Mouse (Mus musculus) urinary bladder, adult 18-20 months (tissue): ENCODE measurements around the gene Gucy1b1.

ENCODE experiments used
- DNase-seq, 2 experiments: peaks; one replicate each; pipeline ENCODE4 v3.0.0; 2022; ENCODE audit warnings: low spot score in 2 of 2, mixed read lengths in 2 of 2

The Gucy1b1 gene

DNA sequence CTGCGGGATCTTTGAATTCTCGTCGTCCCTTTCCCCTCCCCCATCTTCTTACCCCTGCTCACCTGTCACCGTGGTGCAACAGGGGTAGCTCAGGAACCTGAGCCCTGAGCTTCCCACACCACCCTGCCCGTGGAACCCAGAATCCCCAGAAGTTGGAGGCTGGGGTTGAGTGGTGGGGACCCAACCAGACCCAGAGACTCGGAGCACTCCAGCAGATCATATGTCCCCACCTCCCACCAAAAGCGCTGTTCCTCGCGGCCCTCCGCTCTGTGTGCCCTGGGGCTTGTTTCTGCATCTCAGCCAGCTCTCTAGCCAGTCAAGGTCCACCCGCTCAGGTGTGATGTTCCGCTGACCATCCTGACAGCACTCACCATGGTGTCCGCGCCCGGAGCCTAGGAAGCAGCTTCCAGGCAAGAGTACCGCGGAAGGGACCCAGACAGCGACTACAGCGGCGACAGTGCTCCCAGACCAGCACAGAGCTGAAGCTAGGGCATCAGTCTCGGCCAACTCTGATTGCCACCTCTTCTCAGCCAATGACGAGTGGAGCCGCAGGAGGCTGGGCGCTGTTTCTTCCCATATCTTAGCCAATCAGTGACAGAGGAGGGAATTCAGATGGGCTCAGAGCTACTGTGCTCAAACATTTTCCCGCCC, at the start of gene Gucy1b1:
Gene Gucy1b1 (minus strand): TSS at position 489 of the 651 bp plus-strand sequence.
- peak in 1 of 2 experiments; percentile 2 for DNase-seq

GRCm38 (mm10) chr3:82118916-82119315, 44.4 kb upstream of the Gucy1b1 start:
- DNase-seq, result no peak

DNA sequence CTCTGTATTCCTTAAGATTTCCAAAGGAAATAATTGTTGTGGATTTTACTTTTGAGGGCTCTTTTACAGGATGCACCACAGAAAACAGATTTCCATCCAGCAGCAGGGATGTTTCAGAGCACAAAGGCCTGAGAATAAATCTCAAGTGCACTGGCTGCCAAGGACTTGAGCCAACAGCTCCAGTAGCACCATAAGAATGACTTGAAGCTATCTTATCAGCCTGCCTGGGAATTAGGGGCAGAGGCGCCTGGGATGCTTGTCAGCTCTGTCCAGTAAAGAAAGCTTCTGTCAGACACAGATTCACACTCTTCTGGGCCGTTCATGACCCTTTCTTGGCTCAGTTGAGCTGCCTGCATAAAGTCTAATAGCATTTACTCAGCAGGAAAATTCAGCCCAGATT, 38.0 kb upstream of the Gucy1b1 start:
- DNase-seq, result peak in 1 of 2 experiments; percentile 17

DNA sequence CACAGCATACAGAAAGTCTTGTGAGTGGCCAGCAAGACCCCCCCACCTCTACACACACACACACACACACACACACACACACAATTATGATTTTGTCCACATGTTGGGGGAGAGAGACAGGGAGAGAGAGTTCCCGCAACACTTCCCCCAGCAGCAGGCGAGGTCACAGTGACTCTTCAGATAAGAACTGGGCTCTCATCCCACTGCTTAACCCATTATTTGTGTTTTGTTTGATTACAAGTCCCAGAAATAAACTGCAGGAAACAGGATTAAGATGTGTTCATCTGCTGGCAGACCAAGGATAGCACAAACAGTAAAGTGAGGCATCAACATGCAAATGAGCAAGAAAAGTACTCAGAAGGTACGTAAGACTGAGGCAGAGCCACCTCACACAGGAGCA, 37.5 kb upstream of the Gucy1b1 start:
- DNase-seq, result no peak

DNA sequence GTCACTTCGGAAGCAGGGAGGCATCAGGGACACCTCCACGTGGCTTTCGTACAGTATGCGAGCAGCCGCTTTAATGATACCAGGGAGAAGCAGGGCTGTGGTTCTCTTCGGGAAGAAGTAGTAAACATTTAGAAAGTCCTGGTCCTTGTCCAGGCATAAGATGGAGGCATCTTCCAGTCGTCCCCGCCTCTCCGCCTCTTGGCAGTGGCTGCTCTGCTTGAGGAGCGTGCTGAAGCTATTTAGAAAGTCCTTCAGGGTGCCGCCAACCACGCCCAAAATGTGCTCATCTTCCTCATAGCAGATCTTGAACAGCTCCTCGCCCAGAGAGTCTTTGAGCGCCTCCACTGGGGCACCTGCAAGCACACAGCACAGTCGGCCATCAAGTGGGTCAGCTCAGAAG, 34.5 kb upstream of the Gucy1b1 start:
- no peak for DNase-seq

DNA sequence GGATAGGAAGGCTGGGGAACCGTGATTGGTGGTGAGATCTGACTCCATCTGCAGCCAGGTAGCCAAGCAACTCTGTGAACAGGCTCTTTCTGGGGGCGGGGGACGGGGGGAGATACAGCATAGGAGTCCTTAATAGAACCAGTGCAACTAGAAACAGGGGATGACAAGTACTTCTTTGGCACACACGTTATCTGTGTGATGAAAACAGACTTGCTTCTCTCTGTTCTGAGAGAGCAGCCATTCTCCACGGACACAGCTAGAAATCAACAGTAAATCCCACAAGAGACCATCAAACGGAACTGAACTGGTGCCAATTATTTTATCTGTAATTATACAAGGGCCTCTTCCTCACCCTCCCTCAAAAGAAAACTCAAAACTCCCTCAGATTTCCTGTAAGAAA, 29.7 kb upstream of the Gucy1b1 start:
- DNase-seq, result no peak

DNA sequence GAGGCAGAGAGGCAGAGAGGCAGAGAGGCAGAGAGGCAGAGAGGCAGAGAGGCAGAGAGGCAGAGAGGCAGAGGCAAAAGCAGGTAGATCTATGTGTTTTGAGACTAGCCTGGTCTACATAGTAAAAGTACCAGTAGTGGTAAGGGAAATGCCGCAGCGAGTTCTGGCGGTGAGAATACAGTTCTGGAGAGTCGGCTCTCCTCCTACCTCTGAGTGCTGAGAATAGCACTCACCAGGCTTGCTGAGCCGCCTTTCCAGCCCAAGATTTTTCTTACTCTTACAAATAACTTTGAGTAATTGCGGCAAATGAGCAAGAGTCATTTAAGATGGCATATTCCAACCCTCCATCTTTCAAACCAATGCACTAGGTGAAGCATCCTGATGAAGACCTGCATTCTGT, 24.6 kb upstream of the Gucy1b1 start:
- DNase-seq, result no peak

DNA sequence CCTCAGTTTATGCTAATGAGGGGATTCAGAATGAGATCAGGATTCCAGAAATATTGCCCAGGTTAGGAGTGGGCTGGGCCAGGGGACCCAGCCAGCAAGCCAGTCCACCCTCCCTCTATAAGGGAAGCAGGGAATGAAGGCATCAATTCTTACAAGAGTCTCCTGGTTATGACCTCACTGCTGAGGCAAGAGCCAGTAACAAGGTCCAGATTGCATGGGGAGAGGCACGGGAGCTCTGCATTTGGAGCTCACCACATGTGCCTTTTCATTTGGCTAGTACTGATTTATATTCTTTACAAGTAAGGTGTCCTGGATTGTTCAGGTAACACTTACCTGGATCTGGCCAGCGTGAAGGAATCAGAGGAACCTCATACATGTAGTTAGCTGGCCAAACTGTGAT, 22.3 kb upstream of the Gucy1b1 start:
- DNase-seq, result no peak

DNA sequence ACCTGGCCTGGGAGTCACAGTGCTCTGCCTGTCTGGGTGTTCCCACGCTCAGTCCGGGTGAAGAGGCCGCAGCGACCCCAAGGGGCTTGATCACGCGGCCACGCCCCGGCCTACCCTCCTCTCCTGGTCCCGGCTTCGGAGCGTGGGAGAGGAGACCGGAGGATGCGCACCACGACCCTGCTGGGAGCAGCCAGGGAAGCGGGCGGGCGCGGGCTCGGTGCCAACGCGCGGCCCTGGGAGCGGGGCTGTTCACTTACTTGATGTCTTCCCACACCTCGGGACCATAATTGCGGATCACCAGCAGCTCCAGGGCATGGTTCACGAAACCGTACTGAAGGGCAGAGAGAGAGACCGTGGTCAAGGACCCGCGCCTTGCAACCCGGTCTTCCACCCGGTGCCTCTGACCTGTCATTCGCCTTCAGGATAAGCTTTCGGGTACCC, 728 bp downstream of the Gucy1b1 start:
- peak; percentile 3 to 5 for DNase-seq

GRCm38 (mm10) chr3:82067830-82068229, 6.7 kb downstream of the Gucy1b1 start:
- DNase-seq, result no peak

GRCm38 (mm10) chr3:82061402-82062180, 12.9 kb downstream of the Gucy1b1 start:
- DNase-seq, result no peak

GRCm38 (mm10) chr3:82057201-82057600, 17.3 kb downstream of the Gucy1b1 start:
- no peak for DNase-seq

- DNase-seq, result no peak
Measured at GRCm38 (mm10) chr3:82054283-82054974, 20.1 kb downstream of the Gucy1b1 start.

DNA sequence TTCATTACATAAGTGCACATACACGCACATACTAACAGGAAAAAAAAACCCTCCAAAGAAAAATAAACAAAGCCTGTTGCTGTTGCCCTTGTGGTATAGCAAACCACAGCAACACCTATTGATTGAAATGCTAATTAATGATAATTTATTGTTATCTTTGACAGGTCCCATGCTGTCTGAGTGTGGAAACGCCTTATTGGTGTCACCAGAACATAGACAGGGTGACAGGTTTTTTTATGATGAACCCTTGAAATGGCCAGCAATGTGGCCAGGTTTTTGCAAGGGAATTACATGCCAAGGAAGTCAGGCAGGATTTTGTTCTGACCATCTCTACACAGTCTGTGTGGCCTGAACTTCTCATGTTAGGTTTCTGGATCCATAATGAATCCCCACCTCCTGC, 22.5 kb downstream of the Gucy1b1 start:
- DNase-seq, result no peak

DNA sequence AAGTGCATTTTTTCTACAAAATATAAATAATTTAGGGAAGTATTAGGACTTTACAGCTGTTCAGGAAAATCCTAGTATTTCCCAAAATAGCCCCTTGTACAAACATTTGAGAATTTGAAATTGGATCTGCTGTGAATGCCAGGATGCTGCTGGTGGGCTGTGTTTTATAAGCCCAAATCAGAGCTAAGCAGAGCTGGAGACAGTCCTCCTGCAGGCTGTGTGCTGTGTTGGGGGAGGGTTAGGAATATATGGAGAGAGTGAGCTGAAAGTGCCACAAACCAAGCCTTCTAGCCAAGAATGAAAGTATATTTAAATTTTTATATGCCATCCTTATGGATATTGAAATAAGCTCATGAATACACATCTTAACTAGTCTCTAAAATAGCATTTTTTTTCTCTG, 23.0 kb downstream of the Gucy1b1 start:
- no peak for DNase-seq

DNA sequence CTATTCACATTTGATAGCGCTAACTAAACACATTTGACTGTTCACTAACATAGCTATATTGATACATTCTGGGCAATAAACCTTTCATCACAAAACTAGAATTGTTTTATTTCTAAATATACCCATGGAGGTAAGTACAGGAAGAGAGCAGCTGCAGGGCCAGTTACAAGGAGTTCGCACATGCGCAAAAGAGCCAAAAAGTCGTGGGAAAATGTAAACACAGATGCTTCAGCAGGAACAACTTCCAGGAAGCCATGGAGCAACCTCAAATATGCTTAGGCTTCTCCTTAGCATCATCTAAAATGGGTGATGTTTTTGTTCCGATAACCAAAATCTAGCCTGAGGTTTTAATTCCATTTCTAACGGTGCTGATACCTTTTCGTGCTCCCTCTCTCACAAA, 25.8 kb downstream of the Gucy1b1 start:
- no peak for DNase-seq

- no peak for DNase-seq
Measured at GRCm38 (mm10) chr3:82048078-82048477, 26.4 kb downstream of the Gucy1b1 start.

DNA sequence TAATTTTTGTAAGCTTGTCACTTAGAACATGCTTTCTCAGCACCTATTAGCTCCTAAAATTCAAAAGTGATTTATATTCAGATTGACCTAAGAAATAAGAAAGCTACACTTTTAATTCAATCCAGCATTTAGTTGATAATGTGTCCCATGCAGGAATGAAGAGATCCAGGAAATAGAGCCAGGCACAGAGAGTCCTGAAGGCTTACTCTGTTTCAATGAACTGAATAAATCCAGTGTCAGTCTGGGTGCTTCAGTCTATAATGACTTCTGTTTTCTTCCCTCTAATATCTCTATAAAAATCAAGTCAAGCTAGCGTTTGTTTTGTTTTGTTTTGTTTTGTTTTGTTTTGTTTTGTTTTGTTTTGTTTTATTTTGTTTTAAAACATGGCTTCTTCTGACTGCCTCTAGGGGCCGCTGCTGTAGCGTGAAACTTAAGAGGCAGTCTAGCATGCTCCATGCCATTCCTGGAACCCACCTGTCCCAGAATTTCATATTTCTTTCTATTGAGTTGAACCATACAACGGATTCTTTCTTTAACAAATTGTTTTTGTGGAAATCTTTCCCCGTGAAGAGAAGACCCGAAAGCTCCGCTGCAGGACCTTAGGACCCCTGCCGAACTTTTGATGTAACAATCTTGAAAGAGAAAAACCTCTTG, 27.3 kb downstream of the Gucy1b1 start:
- DNase-seq, result peak in 1 of 2 experiments; percentile 16

DNA sequence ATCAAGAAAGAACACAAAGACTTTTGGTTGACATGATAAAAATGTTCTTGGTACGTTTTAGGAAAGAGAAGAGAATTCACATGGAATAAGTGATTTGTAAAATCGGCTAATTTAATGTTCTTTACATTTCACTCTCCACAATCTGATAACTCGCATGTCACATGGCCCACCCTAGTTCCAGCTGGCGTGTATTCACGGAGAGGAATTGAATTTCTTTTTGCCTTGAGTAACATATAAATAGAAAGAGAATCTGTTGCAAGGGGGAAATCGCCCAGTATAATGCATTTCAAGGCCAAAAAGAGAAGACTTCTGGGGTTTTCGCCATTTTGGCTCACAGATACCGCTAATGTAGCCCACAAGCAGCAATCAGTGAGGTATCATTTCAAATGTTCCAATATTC, 28.4 kb downstream of the Gucy1b1 start:
- no peak for DNase-seq

GRCm38 (mm10) chr3:82044902-82045301, 29.6 kb downstream of the Gucy1b1 start:
- no peak for DNase-seq

DNA sequence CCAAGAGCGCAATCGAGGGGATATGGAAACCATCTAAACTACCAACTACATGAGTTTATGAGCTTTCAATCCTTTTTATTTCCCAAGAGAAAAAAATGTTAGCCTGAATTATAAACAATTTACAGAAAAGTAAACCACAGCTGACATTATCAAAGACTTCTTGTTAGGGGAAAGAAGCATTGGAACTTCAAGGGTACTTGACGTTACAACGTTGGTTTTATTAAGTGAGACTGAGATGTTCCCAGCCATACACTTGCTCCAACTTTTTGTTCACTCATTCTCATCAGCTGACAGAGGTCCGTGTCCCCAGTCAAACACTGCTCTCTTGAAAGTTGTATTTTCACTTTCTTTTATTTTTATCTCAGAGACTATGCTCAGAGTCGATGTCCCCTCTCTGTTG, 30.8 kb downstream of the Gucy1b1 start:
- DNase-seq, result no peak
